Mouse (Mus musculus) forebrain, embryonic 14.5 days (tissue): ENCODE results near the gene Them4. TPM values are rescaled to one million over a fixed set of nuclear protein-coding genes. Genes with fewer than 3 reads are reported as not detected.
"Not testable (repeated sequence)": the region's sequence is repeated elsewhere in the genome, so short reads cannot be mapped to it uniquely, and the experiment has no call there.

Experiments used
- ATAC-seq: fragments of 200-750 bp; cut with Nextera tagmentation; 2 replicates; pipeline ENCODE4 v1.8.0; 2017; ENCODE audit warnings: mild to moderate bottlenecking, moderate library complexity
- DNase-seq: peaks from one replicate; pipeline ENCODE4 v3.0.0-alpha.2; 2015; ENCODE audit warnings: low spot score
- H3K27ac ChIP-seq: fragments of 300-500 bp; sonication (generic); 2 replicates; pipeline ENCODE4 v1.5.1; 2014; ENCODE audit warnings: low read depth, mild to moderate bottlenecking, control low read depth, low read length, moderate library complexity
- H3K27me3 ChIP-seq: fragments of 300-500 bp; sonication (generic); replicated peaks from 2 replicates; pipeline ENCODE4 v1.6.1; 2014; ENCODE audit warnings: low read length, control low read depth, mixed read lengths; ENCODE audit not compliant: control insufficient read depth, insufficient read depth
- H3K36me3 ChIP-seq: fragments of 300-500 bp; sonication (generic); 2 replicates; pipeline ENCODE4 v1.6.1; 2014; ENCODE audit warnings: low read length, control low read depth; ENCODE audit not compliant: control insufficient read depth, insufficient read depth
- H3K4me1 ChIP-seq: fragments of 300-500 bp; sonication (generic); 2 replicates; pipeline ENCODE4 v1.6.1; 2014; ENCODE audit warnings: antibody characterized with exemption, low read length, control low read depth; ENCODE audit not compliant: control insufficient read depth, insufficient read depth
- H3K4me2 ChIP-seq: fragments of 300-500 bp; sonication (generic); 2 replicates; pipeline ENCODE4 v1.6.1; 2014; ENCODE audit warnings: mild to moderate bottlenecking, control low read depth, low read length
- H3K4me3 ChIP-seq: fragments of 300-500 bp; sonication (generic); 2 replicates; pipeline ENCODE4 v1.5.1; 2014; ENCODE audit warnings: low read depth, low read length, control low read depth
- H3K9ac ChIP-seq: fragments of 300-500 bp; sonication (generic); 2 replicates; pipeline ENCODE4 v1.6.1; 2014; ENCODE audit warnings: mild to moderate bottlenecking, low read length, control low read depth, moderate library complexity
- H3K9me3 ChIP-seq: fragments of 300-500 bp; sonication (generic); replicated peaks from 2 replicates; pipeline ENCODE4 v1.6.1; 2016; ENCODE audit warnings: low read length, control low read depth, mixed read lengths; ENCODE audit not compliant: control insufficient read depth
- WGBS: fragments of 180-500 bp; shearing (Covaris S2); extraction: QIAGEN DNeasy Blood & Tissue Kit; methylation state at CpG from one replicate; pipeline ENCODE4 v1.1.7; 2014; 5-methylcytosine and 5-hydroxymethylcytosine counted together
- polyA plus RNA-seq: library from polyadenylated mRNA; unstranded; fragments of >200 nt; fragmentation: Nextera tagmentation; extraction: Ambion mirVana; gene quantifications from 2 replicates; pipeline ENCODE4 v1.2.1, GENCODE M21; 2014

Them4 gene
- polyA plus RNA-seq, result 38.6 and 38.8 TPM in 2 replicates

DNA sequence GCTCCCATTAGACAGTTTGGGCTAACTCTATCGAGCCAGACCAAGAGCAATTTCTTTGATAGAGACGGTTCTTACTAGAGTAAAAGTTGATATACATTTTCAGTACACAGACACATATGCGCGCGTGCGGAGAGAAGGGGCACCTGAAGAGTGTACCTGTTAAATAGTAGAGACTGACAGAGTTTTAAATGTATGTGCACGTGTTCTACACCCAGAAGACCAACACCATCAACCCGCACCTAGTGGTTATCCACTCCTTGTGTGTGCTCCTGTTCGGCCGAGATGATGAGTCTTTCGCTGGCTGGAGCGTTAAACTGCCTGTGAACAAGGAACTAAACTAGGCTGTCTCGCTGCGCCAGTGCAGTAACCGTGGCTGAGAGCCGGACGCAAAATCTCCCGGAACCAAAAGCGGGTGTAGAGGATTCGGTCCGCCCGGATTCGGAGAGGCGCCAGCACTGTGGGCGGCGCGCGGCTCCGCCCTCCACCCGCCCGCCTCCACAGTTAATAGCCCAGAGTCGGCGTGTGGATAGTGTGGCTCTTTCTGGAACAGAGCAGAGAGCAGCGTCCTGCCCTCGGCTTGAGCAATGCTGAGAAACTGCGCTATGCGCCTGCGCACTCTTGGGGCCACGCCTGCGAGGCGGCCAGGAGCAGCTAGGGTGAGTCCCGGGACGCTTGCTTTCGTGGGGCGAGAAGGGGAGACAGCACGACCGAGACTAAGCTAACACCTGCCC, at the start of gene Them4:
TSS of gene Them4 (plus strand) at position 457 of the 731 bp plus-strand sequence.
- Histone ChIP-seq H3K36me3 (no peaks in the 10 kb centered on the region), H3K4me3 (peak within 1 kb of the TSS; percentile 48), H3K27me3 (no peaks in the 10 kb centered on the region), H3K9me3 (no peaks in the 10 kb centered on the region), H3K27ac (peak within 1 kb of the TSS; percentile 40), H3K4me1 (peaks cover 4% of the 10 kb centered on the region; the same call in 1 of the 2 replicates), H3K9ac (peak within 1 kb of the TSS; percentile 72), H3K4me2 (peak within 1 kb of the TSS; percentile 57)
- 2% methylated on average over 47 of the region's 47 CpGs for WGBS
- DNase-seq, result peak; percentile 95
- ATAC-seq, result peak; percentile 98

DNA sequence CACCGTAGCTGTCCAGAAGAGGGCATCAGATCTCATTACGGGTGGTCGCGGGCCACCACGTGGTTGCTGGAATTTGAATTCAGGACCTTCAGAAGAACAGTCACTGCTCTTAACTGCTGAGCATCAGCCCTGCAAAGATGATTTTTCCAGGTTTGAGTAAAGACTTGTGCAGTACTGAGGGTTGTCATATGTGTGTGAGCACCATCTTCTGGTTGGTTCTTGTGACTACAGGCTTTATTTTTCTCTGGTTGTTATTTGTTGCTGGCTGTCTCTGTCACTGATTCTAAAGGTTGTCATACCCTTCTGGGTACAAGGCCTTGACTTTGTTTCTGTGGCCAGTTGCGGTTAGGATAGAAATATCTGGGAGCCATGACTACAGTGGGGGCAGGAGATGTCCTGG, 49.3 kb upstream of the Them4 start:
- Histone ChIP-seq H3K4me2 (no peak overlapping the region), H3K36me3 (no peaks in the 10 kb centered on the region), H3K4me1 (no peaks in the 10 kb centered on the region), H3K4me3 (no peak overlapping the region), H3K27ac (no peak overlapping the region), H3K27me3 (no peaks in the 10 kb centered on the region), H3K9me3 (no peaks in the 10 kb centered on the region), H3K9ac (no peak overlapping the region)
- DNase-seq (peak; percentile 64), ATAC-seq (peak; percentile 67; the same call in 1 of the 2 replicates)
- 43% methylated on average over 6 of the region's 6 CpGs for WGBS

DNA sequence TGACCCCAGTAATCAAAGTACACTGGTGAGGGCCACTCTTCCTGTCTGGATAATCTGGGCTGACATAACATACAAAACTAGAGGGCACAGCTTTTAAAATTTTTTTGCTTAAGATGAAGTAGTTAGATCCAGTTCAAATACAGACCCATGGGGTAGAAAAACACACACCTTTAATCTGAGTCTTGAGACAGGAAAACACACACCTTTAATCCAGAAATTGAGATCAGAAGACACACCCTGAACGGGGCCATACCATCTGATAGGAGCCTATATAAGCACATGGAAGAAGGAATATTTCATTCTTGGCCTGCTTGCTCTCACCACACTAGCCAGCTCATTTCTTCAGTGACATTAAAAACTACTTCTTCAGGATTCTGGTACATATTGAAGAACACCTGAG, 46.2 kb upstream of the Them4 start, which contains the start of gene Gm4778:
TSS of gene Gm4778 (plus strand) at position 301 of the 400 bp plus-strand sequence.
- H3K27ac ChIP-seq, H3K4me2 ChIP-seq, H3K9me3 ChIP-seq, H3K4me1 ChIP-seq, DNase-seq, H3K36me3 ChIP-seq, ATAC-seq, H3K27me3 ChIP-seq, H3K9ac ChIP-seq, H3K4me3 ChIP-seq: not testable (repeated sequence)
- WGBS, result 92% methylated on average over 1 of the region's 1 CpGs

- Histone ChIP-seq H3K4me3 (no peak overlapping the region), H3K27ac (no peak overlapping the region), H3K9me3 (no peaks in the 10 kb centered on the region), H3K4me2 (no peak overlapping the region), H3K4me1 (no peaks in the 10 kb centered on the region), H3K27me3 (no peaks in the 10 kb centered on the region), H3K36me3 (no peaks in the 10 kb centered on the region), H3K9ac (no peak overlapping the region)
- no peak for DNase-seq
- no peak for ATAC-seq
- WGBS, result 84% methylated on average over 11 of the region's 11 CpGs
Observed at GRCm38 (mm10) chr3:94275991-94276390, 33.9 kb upstream of the Them4 start.

GRCm38 (mm10) chr3:94305457-94305856, 4.4 kb upstream of the Them4 start:
- Histone ChIP-seq H3K4me3 (no peak overlapping the region), H3K4me1 (no peaks in the 10 kb centered on the region), H3K27ac (no peak overlapping the region), H3K4me2 (no peak overlapping the region), H3K9me3 (no peaks in the 10 kb centered on the region), H3K36me3 (no peaks in the 10 kb centered on the region), H3K27me3 (no peaks in the 10 kb centered on the region), H3K9ac (no peak overlapping the region)
- WGBS, result 59% methylated on average over 1 of the region's 1 CpGs
- DNase-seq (no peak), ATAC-seq (no peak)

- H3K36me3 ChIP-seq, result no peaks in the 10 kb centered on the region
- no peaks in the 10 kb centered on the region for H3K9me3 ChIP-seq
- H3K4me1 ChIP-seq, result peaks cover 4% of the 10 kb centered on the region; the same call in 1 of the 2 replicates
- H3K27ac ChIP-seq, result no peak overlapping the region
- H3K27me3 ChIP-seq, result no peaks in the 10 kb centered on the region
- H3K4me3 ChIP-seq, result no peak overlapping the region
- DNase-seq, result no peak
- ATAC-seq, result no peak
- no peak overlapping the region for H3K9ac ChIP-seq
- H3K4me2 ChIP-seq, result no peak overlapping the region
Observed at GRCm38 (mm10) chr3:94306975-94307374, 2.9 kb upstream of the Them4 start.

- DNase-seq (peak; percentile 17), ATAC-seq (no peak; the same call in 1 of the 2 replicates)
- no peaks in the 10 kb centered on the region for H3K27me3 ChIP-seq
- WGBS, result 52% methylated on average over 7 of the region's 7 CpGs
- no peaks in the 10 kb centered on the region for H3K9me3 ChIP-seq
- peak overlapping the region; percentile 40 for H3K27ac ChIP-seq
- H3K4me2 ChIP-seq, result peak overlapping the region; percentile 57
- H3K4me3 ChIP-seq, result peak overlapping the region; percentile 48
- peak overlapping the region; percentile 72 for H3K9ac ChIP-seq
- peaks cover 4% of the 10 kb centered on the region; the same call in 1 of the 2 replicates for H3K4me1 ChIP-seq
- H3K36me3 ChIP-seq, result no peaks in the 10 kb centered on the region
Observed at GRCm38 (mm10) chr3:94310491-94310890, 602 bp downstream of the Them4 start.

DNA sequence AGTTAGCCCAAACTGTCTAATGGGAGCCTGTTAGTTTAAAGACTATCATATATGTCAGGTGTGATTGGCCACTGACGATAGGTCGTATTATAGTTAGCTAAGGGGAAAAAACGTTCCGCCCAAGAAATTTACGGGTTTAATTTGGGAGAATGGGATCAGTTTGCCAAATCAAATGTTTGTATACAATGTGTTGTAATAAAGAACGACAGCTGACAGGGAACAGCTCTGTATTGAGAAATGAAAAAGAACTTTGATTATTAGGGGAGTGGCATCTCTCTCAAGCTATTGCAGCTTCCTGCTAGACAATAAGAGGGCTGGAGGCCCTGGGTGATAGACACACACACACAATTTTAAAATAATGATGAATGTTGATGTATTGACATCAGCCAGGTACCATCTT, 1.0 kb downstream of the Them4 start:
- H3K36me3 ChIP-seq, result no peaks in the 10 kb centered on the region
- DNase-seq, result no peak

GRCm38 (mm10) chr3:94311376-94311775, 1.5 kb downstream of the Them4 start:
- no peak overlapping the region for H3K4me3 ChIP-seq
- no peak for ATAC-seq
- H3K36me3 ChIP-seq, result no peaks in the 10 kb centered on the region
- H3K4me1 ChIP-seq, result peaks cover 4% of the 10 kb centered on the region; the same call in 1 of the 2 replicates
- H3K4me2 ChIP-seq, result no peak overlapping the region
- peak; percentile 4 for DNase-seq
- no peaks in the 10 kb centered on the region for H3K9me3 ChIP-seq
- 86% methylated on average over 4 of the region's 4 CpGs for WGBS
- no peak overlapping the region for H3K9ac ChIP-seq
- no peak overlapping the region for H3K27ac ChIP-seq
- no peaks in the 10 kb centered on the region for H3K27me3 ChIP-seq

More for the DNA sequence above, 1.0 kb downstream of the Them4 start:
- no peak overlapping the region for H3K27ac ChIP-seq
- peak overlapping the region; percentile 72; the same call in 1 of the 2 replicates for H3K9ac ChIP-seq
- WGBS, result 72% methylated on average over 6 of the region's 6 CpGs
- H3K4me1 ChIP-seq, result peaks cover 4% of the 10 kb centered on the region; the same call in 1 of the 2 replicates
- H3K4me2 ChIP-seq, result peak overlapping the region; percentile 57
- no peak for ATAC-seq
- H3K9me3 ChIP-seq, result no peaks in the 10 kb centered on the region
- no peaks in the 10 kb centered on the region for H3K27me3 ChIP-seq
- peak overlapping the region; percentile 48 for H3K4me3 ChIP-seq
